Mouse (Mus musculus) lung, adult 2 months (tissue): ENCODE results near the gene Fut11.

Source experiments
- CTCF ChIP-seq: fragments of 200-500 bp; IDR thresholded peaks from 2 replicates; pipeline ENCODE4 v1.5.1; 2011; ENCODE audit warnings: mild to moderate bottlenecking, low read length, control low read depth; ENCODE audit not compliant: insufficient read depth
- POLR2A ChIP-seq: fragments of 200-500 bp; IDR thresholded peaks from 2 replicates; pipeline ENCODE4 v1.6.1; 2011; ENCODE audit warnings: low read depth, mild to moderate bottlenecking, control low read depth, low read length, borderline replicate concordance; ENCODE audit errors: extremely low read depth

- TF ChIP-seq POLR2A (no peak), CTCF (no peak)
These were observed 43.8 kb upstream of the Fut11 start for GRCm38 (mm10) chr14:20651000-20651399.
